Mouse (Mus musculus): ENCODE data around the gene Adat3.
"Not testable (repeated sequence)": the region's sequence is repeated elsewhere in the genome, so short reads cannot be mapped to it uniquely, and the experiment has no call there.

The Adat3 gene

GRCm38 (mm10) chr10:80610116-80610785 lies 7.6 kb downstream of the Adat3 start:
- DNase-seq (ENCODE audit: low spot score), result no peak

- DNase-seq (ENCODE audit: low spot score), result no peak
These were observed 8.3 kb downstream of the Adat3 start for GRCm38 (mm10) chr10:80611024-80611423.

- no peak for DNase-seq (ENCODE audit: low spot score)
These were observed 9.2 kb downstream of the Adat3 start for GRCm38 (mm10) chr10:80611905-80612304.

GRCm38 (mm10) chr10:80613821-80614220 lies 11.1 kb downstream of the Adat3 start:
- DNase-seq (ENCODE audit: low spot score), result no peak

- no peak for DNase-seq (ENCODE audit: low spot score)
These were observed 11.7 kb downstream of the Adat3 start for GRCm38 (mm10) chr10:80614351-80614750.

- DNase-seq (ENCODE audit: low spot score), result no peak
These were observed 15.5 kb downstream of the Adat3 start for GRCm38 (mm10) chr10:80618181-80618580.

- peak; percentile 79 for DNase-seq (ENCODE audit: low spot score)
These were observed 17.0 kb downstream of the Adat3 start for GRCm38 (mm10) chr10:80619465-80620244.

GRCm38 (mm10) chr10:80620365-80620764 lies 17.7 kb downstream of the Adat3 start:
- DNase-seq (ENCODE audit: low spot score), result no peak

GRCm38 (mm10) chr10:80620796-80621689 lies 18.4 kb downstream of the Adat3 start:
- DNase-seq (ENCODE audit: low spot score), result no peak

- DNase-seq (ENCODE audit: low spot score), result no peak
These were observed 18.9 kb downstream of the Adat3 start for GRCm38 (mm10) chr10:80621690-80621939.

- peak; percentile 100 for DNase-seq (ENCODE audit: low spot score)
These were observed 19.4 kb downstream of the Adat3 start for GRCm38 (mm10) chr10:80621940-80622660.

GRCm38 (mm10) chr10:80622661-80623456 lies 20.2 kb downstream of the Adat3 start, which contains the start of gene Csnk1g2:
Gene Csnk1g2, plus strand, starts transcription at chr10:80622838.
- DNase-seq (ENCODE audit: low spot score), result no peak

GRCm38 (mm10) chr10:80623457-80624191 lies 20.9 kb downstream of the Adat3 start:
- DNase-seq (ENCODE audit: low spot score), result peak; percentile 49

GRCm38 (mm10) chr10:80625764-80626163 lies 23.1 kb downstream of the Adat3 start:
- DNase-seq (ENCODE audit: low spot score), result no peak

- no peak for DNase-seq (ENCODE audit: low spot score)
These were observed 25.0 kb downstream of the Adat3 start for GRCm38 (mm10) chr10:80627685-80628084.

- DNase-seq (ENCODE audit: low spot score), result no peak
These were observed 26.2 kb downstream of the Adat3 start for GRCm38 (mm10) chr10:80628925-80629324.

GRCm38 (mm10) chr10:80635345-80635744 lies 32.7 kb downstream of the Adat3 start:
- DNase-seq (ENCODE audit: low spot score), result no peak

- no peak for DNase-seq (ENCODE audit: low spot score)
These were observed 44.3 kb downstream of the Adat3 start for GRCm38 (mm10) chr10:80646936-80647335.

- DNase-seq (ENCODE audit: low spot score), result not testable (repeated sequence)
These were observed 47.2 kb downstream of the Adat3 start for GRCm38 (mm10) chr10:80649910-80650309.

GRCm38 (mm10) chr10:80650392-80650791 lies 47.7 kb downstream of the Adat3 start:
- no peak for DNase-seq (ENCODE audit: low spot score)

Data from adipocyte (in vitro differentiated cells).